Mouse (Mus musculus) midbrain, embryonic 14.5 days (tissue): ENCODE results near the gene Fat3. TPM values are rescaled to one million over a fixed set of nuclear protein-coding genes. Genes with fewer than 3 reads are reported as not detected.

ENCODE experiments used
- ATAC-seq: fragments of 200-750 bp; cut with Nextera tagmentation; 2 replicates; pipeline ENCODE4 v1.8.0; 2017; ENCODE audit warnings: moderate number of reproducible peaks, moderate library complexity; ENCODE audit not compliant: low FRiP score, low TSS enrichment
- DNase-seq: peaks from one replicate; pipeline ENCODE4 v3.0.0-alpha.2; 2015
- H3K27ac ChIP-seq: fragments of 300-500 bp; sonication (generic); replicated peaks from 2 replicates; pipeline ENCODE4 v1.5.1; 2014; ENCODE audit warnings: mild to moderate bottlenecking, low read depth, low read length, moderate library complexity
- H3K27me3 ChIP-seq: fragments of 300-500 bp; sonication (generic); 2 replicates; pipeline ENCODE4 v1.6.1; 2014; ENCODE audit warnings: low read length, control low read depth, mixed read lengths; ENCODE audit not compliant: control insufficient read depth, insufficient read depth
- H3K36me3 ChIP-seq: fragments of 300-500 bp; sonication (generic); 2 replicates; pipeline ENCODE4 v1.6.1; 2014; ENCODE audit warnings: low read length, control low read depth; ENCODE audit not compliant: control insufficient read depth, insufficient read depth
- H3K4me1 ChIP-seq: fragments of 300-500 bp; sonication (generic); 2 replicates; pipeline ENCODE4 v1.6.1; 2014; ENCODE audit warnings: mild to moderate bottlenecking, antibody characterized with exemption, low read length, control low read depth; ENCODE audit not compliant: control insufficient read depth, insufficient read depth
- H3K4me2 ChIP-seq: fragments of 300-500 bp; sonication (generic); 2 replicates; pipeline ENCODE4 v1.6.1; 2014; ENCODE audit warnings: mild to moderate bottlenecking, low read length, moderate library complexity
- H3K4me3 ChIP-seq: fragments of 300-500 bp; sonication (generic); replicated peaks from 2 replicates; pipeline ENCODE4 v1.5.1; 2014; ENCODE audit warnings: low read depth, low read length
- H3K9ac ChIP-seq: fragments of 300-500 bp; sonication (generic); replicated peaks from 2 replicates; pipeline ENCODE4 v1.6.1; 2014; ENCODE audit warnings: mild to moderate bottlenecking, low read length, moderate library complexity
- H3K9me3 ChIP-seq: fragments of 300-500 bp; sonication (generic); 2 replicates; pipeline ENCODE4 v1.6.1; 2016; ENCODE audit warnings: low read length, control low read depth, mixed read lengths; ENCODE audit not compliant: control insufficient read depth
- WGBS: fragments of 180-500 bp; shearing (Covaris S2); extraction: QIAGEN DNeasy Blood & Tissue Kit; methylation state at CpG from one replicate; pipeline ENCODE4 v1.1.7; 2014; 5-methylcytosine and 5-hydroxymethylcytosine counted together
- polyA plus RNA-seq: library from polyadenylated mRNA; unstranded; fragments of >200 nt; fragmentation: Nextera tagmentation; extraction: Ambion mirVana; gene quantifications from 2 replicates; pipeline ENCODE4 v1.2.1, GENCODE M21; 2014

Gene Fat3
- polyA plus RNA-seq, 1 experiment from 2014 or later, result 27.6 TPM

GRCm38 (mm10) chr9:16499621-16500381 is 1.3 kb downstream of the Fat3 start:
- Histone ChIP-seq H3K36me3 (no peaks in the 10 kb centered on the region), H3K4me3 (peak overlapping the region; percentile 70), H3K9me3 (no peaks in the 10 kb centered on the region), H3K9ac (peak overlapping the region; percentile 80), H3K4me2 (peak overlapping the region; percentile 73), H3K27me3 (no peaks in the 10 kb centered on the region), H3K4me1 (peaks cover 17% of the 10 kb centered on the region), H3K27ac (peak overlapping the region; percentile 94)
- peak; percentile 85 for DNase-seq
- ATAC-seq, result peak; percentile 49
- under 1% methylated on average over 35 of the region's 35 CpGs for WGBS

DNA sequence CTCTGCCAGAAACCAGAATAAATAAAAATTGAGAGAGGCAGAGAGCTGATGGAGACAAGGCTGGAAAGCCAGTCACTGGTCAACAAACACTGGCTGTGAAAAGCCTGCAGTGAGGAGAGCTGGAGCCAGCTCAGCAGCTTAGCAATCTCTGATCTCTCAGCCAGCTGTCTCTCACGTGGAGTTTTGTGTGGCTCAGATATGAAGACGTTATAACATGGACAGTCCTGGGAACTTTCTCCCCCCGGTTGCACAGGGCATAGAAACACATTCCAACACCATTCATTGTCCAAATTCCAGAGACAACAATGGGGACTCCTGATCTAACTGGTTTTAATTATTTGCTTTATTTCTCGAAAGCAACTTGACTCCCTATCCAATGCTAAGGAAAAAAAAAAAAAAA is 2.2 kb downstream of the Fat3 start:
- H3K9me3 ChIP-seq, result no peaks in the 10 kb centered on the region
- H3K36me3 ChIP-seq, result no peaks in the 10 kb centered on the region
- peak overlapping the region; percentile 73 for H3K4me2 ChIP-seq
- peak overlapping the region; percentile 70 for H3K4me3 ChIP-seq
- WGBS, result 0% methylated on average over 4 of the region's 4 CpGs
- peaks cover 17% of the 10 kb centered on the region for H3K4me1 ChIP-seq
- DNase-seq (peak; percentile 75), ATAC-seq (0 out of 2 replicates have a peak, but pooled peaks have one; percentile 9)
- H3K27ac ChIP-seq, result peak overlapping the region; percentile 94
- peak overlapping the region; percentile 43 for H3K9ac ChIP-seq
- no peaks in the 10 kb centered on the region for H3K27me3 ChIP-seq

DNA sequence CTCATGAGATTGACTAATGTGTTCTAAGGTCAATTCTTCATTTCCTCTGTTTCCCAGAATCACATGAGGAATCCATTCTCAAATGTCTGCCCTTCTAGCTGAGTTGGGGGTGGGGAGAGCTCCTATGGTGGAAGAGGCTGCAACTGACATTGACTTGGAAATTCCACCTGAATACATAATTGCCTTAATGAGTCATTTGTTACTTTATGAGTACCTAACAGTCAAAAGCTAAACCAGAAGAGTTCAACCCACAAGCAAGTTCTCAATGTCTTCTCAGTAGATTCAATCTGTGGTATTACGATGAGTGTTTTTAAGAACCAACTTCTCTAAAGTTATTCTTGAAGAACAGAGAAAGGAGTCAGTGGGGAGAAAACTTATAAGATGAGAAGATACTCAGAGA is 3.7 kb downstream of the Fat3 start:
- Histone ChIP-seq H3K4me3 (no peak overlapping the region), H3K36me3 (no peaks in the 10 kb centered on the region), H3K27me3 (no peaks in the 10 kb centered on the region), H3K4me2 (no peak overlapping the region), H3K9me3 (no peaks in the 10 kb centered on the region), H3K9ac (no peak overlapping the region), H3K4me1 (peaks cover 14% of the 10 kb centered on the region), H3K27ac (no peak overlapping the region)
- WGBS, result 98% methylated on average over 1 of the region's 1 CpGs
- ATAC-seq (no peak), DNase-seq (no peak)

- Histone ChIP-seq H3K4me3 (no peak overlapping the region), H3K36me3 (no peaks in the 10 kb centered on the region), H3K27me3 (no peaks in the 10 kb centered on the region), H3K27ac (no peak overlapping the region), H3K4me1 (peaks cover 14% of the 10 kb centered on the region), H3K9ac (no peak overlapping the region), H3K4me2 (no peak overlapping the region), H3K9me3 (no peaks in the 10 kb centered on the region)
- 63% methylated on average over 3 of the region's 3 CpGs for WGBS
- no peak for ATAC-seq
- no peak for DNase-seq
Observed at GRCm38 (mm10) chr9:16496331-16496730, 4.8 kb downstream of the Fat3 start.

GRCm38 (mm10) chr9:16489661-16490060 is 11.4 kb downstream of the Fat3 start:
- Histone ChIP-seq H3K9ac (no peak overlapping the region), H3K27ac (no peak overlapping the region), H3K4me3 (no peak overlapping the region), H3K4me2 (no peak overlapping the region), H3K9me3 (no peaks in the 10 kb centered on the region), H3K36me3 (no peaks in the 10 kb centered on the region), H3K27me3 (no peaks in the 10 kb centered on the region), H3K4me1 (peaks cover 37% of the 10 kb centered on the region)
- ATAC-seq (0 out of 2 replicates have a peak, but pooled peaks have one; percentile 32), DNase-seq (peak; percentile 71)
- WGBS, result 19% methylated on average over 3 of the region's 3 CpGs

DNA sequence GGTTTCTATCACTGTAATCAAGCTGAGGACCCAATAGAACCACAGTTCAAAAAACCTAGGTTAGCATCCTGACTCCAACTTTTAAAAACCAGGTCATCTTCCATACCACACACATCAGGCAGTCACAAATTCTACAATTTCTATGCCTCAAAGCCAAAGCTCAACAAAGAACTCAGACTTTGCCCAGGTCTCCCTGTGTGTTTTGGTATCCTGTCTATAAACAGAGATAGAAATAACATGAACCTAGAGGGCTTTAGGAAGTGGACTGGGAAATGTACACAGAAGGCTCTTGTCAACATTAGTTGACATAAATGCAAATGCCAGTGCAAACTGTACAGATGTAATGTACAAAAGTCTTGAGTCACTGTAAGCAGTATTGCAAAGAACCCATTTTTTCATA is 13.5 kb downstream of the Fat3 start:
- H3K9ac ChIP-seq, result no peak overlapping the region
- no peak for DNase-seq
- H3K4me3 ChIP-seq, result no peak overlapping the region
- no peaks in the 10 kb centered on the region for H3K36me3 ChIP-seq
- H3K9me3 ChIP-seq, result no peaks in the 10 kb centered on the region
- H3K4me2 ChIP-seq, result no peak overlapping the region
- no peak overlapping the region for H3K27ac ChIP-seq
- ATAC-seq, result no peak
- peaks cover 37% of the 10 kb centered on the region for H3K4me1 ChIP-seq
- no peaks in the 10 kb centered on the region for H3K27me3 ChIP-seq

DNA sequence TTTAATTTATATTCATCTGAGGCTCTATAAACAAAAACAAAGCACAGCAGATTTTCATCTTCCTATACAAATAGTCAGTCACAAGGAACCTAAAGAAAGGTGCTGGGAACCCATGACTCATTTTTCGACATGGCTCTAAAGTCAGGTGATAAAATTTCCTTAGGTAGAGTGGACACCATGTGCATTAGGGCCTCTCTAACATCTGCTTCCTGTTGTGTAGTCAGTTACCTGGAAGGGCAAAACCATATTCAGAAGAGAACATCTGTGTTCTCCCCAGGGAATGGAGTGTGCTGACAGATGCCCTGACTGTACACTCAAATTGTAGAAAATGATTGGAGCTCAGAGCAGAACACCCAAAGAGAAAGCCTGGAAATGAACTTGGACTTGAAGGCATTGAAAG is 14.9 kb downstream of the Fat3 start:
- no peaks in the 10 kb centered on the region for H3K27me3 ChIP-seq
- H3K27ac ChIP-seq, result 0 out of 2 replicates have a peak overlapping the region, but pooled peaks have one; percentile 55
- ATAC-seq (no peak), DNase-seq (no peak)
- H3K4me3 ChIP-seq, result no peak overlapping the region
- 89% methylated on average over 1 of the region's 1 CpGs for WGBS
- no peaks in the 10 kb centered on the region for H3K36me3 ChIP-seq
- no peaks in the 10 kb centered on the region for H3K9me3 ChIP-seq
- H3K4me1 ChIP-seq, result peaks cover 37% of the 10 kb centered on the region
- H3K9ac ChIP-seq, result no peak overlapping the region
- no peak overlapping the region for H3K4me2 ChIP-seq

DNA sequence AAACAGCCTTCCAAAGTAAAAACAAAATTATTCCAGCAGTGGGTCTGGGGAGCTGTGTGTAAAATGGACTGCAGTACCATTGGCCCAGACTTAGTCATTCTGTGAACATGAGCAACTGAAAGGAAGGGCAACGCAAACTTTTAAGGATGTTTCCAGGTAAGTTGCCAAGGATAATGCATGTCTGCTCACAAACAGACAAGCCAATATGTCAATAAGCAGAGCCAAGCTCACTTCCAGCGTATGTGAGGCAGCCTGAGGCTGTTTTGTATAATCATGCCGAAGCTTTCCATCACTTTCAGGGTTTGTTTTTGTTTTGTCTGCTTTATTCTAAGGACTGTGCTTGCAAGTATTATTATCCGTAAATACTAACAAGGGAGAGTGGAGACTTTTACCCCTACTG is 15.9 kb downstream of the Fat3 start:
- DNase-seq (peak; percentile 57), ATAC-seq (peak; percentile 49; the same call in 1 of the 2 replicates)
- Histone ChIP-seq H3K27ac (peak overlapping the region; percentile 67), H3K4me1 (peaks cover 32% of the 10 kb centered on the region), H3K9ac (no peak overlapping the region), H3K36me3 (no peaks in the 10 kb centered on the region), H3K9me3 (no peaks in the 10 kb centered on the region), H3K4me2 (peak overlapping the region; percentile 26), H3K27me3 (no peaks in the 10 kb centered on the region), H3K4me3 (no peak overlapping the region)
- WGBS, result 15% methylated on average over 4 of the region's 4 CpGs

DNA sequence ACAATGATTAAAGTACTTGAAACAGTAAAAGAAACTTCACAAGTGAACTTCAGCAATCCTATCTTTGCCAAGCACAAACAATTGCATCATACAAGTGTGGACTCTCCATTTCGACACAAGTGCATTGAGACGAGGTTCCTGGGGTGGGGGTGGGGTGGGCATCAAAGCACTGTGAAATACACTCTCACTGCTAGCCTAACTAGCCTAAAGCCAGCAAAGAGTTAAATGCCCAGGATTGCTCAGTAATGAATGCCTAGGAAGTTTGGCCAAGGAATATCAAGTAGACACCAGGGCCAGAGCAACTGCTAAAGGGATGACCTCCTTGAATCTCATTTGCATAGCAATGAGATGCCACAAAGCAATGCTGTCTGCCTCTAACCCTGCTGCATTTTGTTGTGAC is 16.3 kb downstream of the Fat3 start:
- WGBS, result 4% methylated on average over 2 of the region's 2 CpGs
- H3K4me2 ChIP-seq, result peak overlapping the region; percentile 26
- peak; percentile 76 for DNase-seq
- H3K36me3 ChIP-seq, result no peaks in the 10 kb centered on the region
- ATAC-seq, result peak; percentile 91
- H3K9me3 ChIP-seq, result no peaks in the 10 kb centered on the region
- H3K27ac ChIP-seq, result peak overlapping the region; percentile 67; the same call in 1 of the 2 replicates
- H3K4me1 ChIP-seq, result peaks cover 28% of the 10 kb centered on the region
- no peaks in the 10 kb centered on the region for H3K27me3 ChIP-seq
- H3K4me3 ChIP-seq, result no peak overlapping the region
- no peak overlapping the region for H3K9ac ChIP-seq
